Mouse (Mus musculus): ENCODE results near the gene Setd5. TPM values are rescaled to one million over a fixed set of nuclear protein-coding genes. Genes with fewer than 3 reads are reported as not detected.
A peak's percentile ranks its signal among the peaks of the same experiment; 100 is the strongest.

Setd5 gene
- 45.4 and 46.5 TPM in 2 replicates for polyA plus RNA-seq (2015; fragmentation: Nextera tagmentation; extraction: Ambion mirVana)

- peak; percentile 96 for ATAC-seq
- H3K27me3 ChIP-seq (ENCODE audit: control insufficient read depth, insufficient read depth, low read depth, low read length), result no peaks in the 10 kb centered on the region
- H3K4me2 ChIP-seq (ENCODE audit: low read length), result peak within 1 kb of the TSS; percentile 96
- H3K9me3 ChIP-seq (replicated peaks; ENCODE audit: control insufficient read depth, low read length, poor library complexity, severe bottlenecking), result no peaks in the 10 kb centered on the region
- under 1% methylated on average over 54 of the region's 91 CpGs for WGBS
- H3K4me1 ChIP-seq (ENCODE audit: control insufficient read depth, insufficient read depth, low read length), result peaks cover 37% of the 10 kb centered on the region
- peak within 1 kb of the TSS; percentile 59 for H3K4me3 ChIP-seq (ENCODE audit: low read depth, low read length)
- H3K9ac ChIP-seq (ENCODE audit: low read depth, low read length), result peak within 1 kb of the TSS; percentile 83
- H3K27ac ChIP-seq (ENCODE audit: low read length), result peak within 1 kb of the TSS; percentile 100
- no peaks in the 10 kb centered on the region for H3K36me3 ChIP-seq (ENCODE audit: control insufficient read depth, insufficient read depth, low read length)
Measured at GRCm38 (mm10) chr6:113076686-113077516, at the start of gene Setd5. Gene Setd5 (plus strand): TSS chr6:113077365.

- no peak overlapping the region for H3K4me3 ChIP-seq (ENCODE audit: low read depth, low read length)
- whole genome bisulfite sequencing, result 6% methylated on average over 2 of the region's 2 CpGs
- H3K4me2 ChIP-seq (ENCODE audit: low read length), result no peak overlapping the region
- no peaks in the 10 kb centered on the region for H3K4me1 ChIP-seq (ENCODE audit: control insufficient read depth, insufficient read depth, low read length)
- no peaks in the 10 kb centered on the region for H3K27me3 ChIP-seq (ENCODE audit: control insufficient read depth, insufficient read depth, low read depth, low read length)
- no peak for ATAC-seq
- no peak overlapping the region for H3K9ac ChIP-seq (ENCODE audit: low read depth, low read length)
- no peak overlapping the region for H3K27ac ChIP-seq (ENCODE audit: low read length)
- H3K36me3 ChIP-seq (ENCODE audit: control insufficient read depth, insufficient read depth, low read length), result no peaks in the 10 kb centered on the region
- no peaks in the 10 kb centered on the region for H3K9me3 ChIP-seq (replicated peaks; ENCODE audit: control insufficient read depth, low read length, poor library complexity, severe bottlenecking)
Measured at GRCm38 (mm10) chr6:113027446-113027845, 49.7 kb upstream of the Setd5 start.

- 82% methylated on average over 3 of the region's 3 CpGs for WGBS
Measured at GRCm38 (mm10) chr6:113029006-113029405, 48.2 kb upstream of the Setd5 start.

GRCm38 (mm10) chr6:113030553-113030952, 46.6 kb upstream of the Setd5 start:
- Histone ChIP-seq H3K9ac (ENCODE audit: low read depth, low read length) (no peak overlapping the region), H3K36me3 (ENCODE audit: control insufficient read depth, insufficient read depth, low read length) (no peaks in the 10 kb centered on the region), H3K27ac (ENCODE audit: low read length) (no peak overlapping the region), H3K4me1 (ENCODE audit: control insufficient read depth, insufficient read depth, low read length) (no peaks in the 10 kb centered on the region), H3K27me3 (ENCODE audit: control insufficient read depth, insufficient read depth, low read depth, low read length) (no peaks in the 10 kb centered on the region), H3K4me3 (ENCODE audit: low read depth, low read length) (no peak overlapping the region), H3K4me2 (ENCODE audit: low read length) (no peak overlapping the region), H3K9me3 (replicated peaks; ENCODE audit: control insufficient read depth, low read length, poor library complexity, severe bottlenecking) (no peaks in the 10 kb centered on the region)
- ATAC-seq, result no peak
- 73% methylated on average over 3 of the region's 3 CpGs for WGBS

More at GRCm38 (mm10) chr6:113029006-113029405, 48.2 kb upstream of the Setd5 start:
- no peak overlapping the region for H3K4me3 ChIP-seq (ENCODE audit: low read depth, low read length)
- no peak overlapping the region for H3K4me2 ChIP-seq (ENCODE audit: low read length)
- H3K27me3 ChIP-seq (ENCODE audit: control insufficient read depth, insufficient read depth, low read depth, low read length), result no peaks in the 10 kb centered on the region
- H3K4me1 ChIP-seq (ENCODE audit: control insufficient read depth, insufficient read depth, low read length), result no peaks in the 10 kb centered on the region
- no peak overlapping the region for H3K27ac ChIP-seq (ENCODE audit: low read length)
- H3K9ac ChIP-seq (ENCODE audit: low read depth, low read length), result no peak overlapping the region
- no peaks in the 10 kb centered on the region for H3K36me3 ChIP-seq (ENCODE audit: control insufficient read depth, insufficient read depth, low read length)
- ATAC-seq, result no peak
- H3K9me3 ChIP-seq (replicated peaks; ENCODE audit: control insufficient read depth, low read length, poor library complexity, severe bottlenecking), result no peaks in the 10 kb centered on the region

GRCm38 (mm10) chr6:113030970-113031660, 46.0 kb upstream of the Setd5 start:
- no peaks in the 10 kb centered on the region for H3K36me3 ChIP-seq (ENCODE audit: control insufficient read depth, insufficient read depth, low read length)
- H3K9ac ChIP-seq (ENCODE audit: low read depth, low read length), result no peak overlapping the region
- no peak overlapping the region for H3K4me3 ChIP-seq (ENCODE audit: low read depth, low read length)
- no peak overlapping the region for H3K4me2 ChIP-seq (ENCODE audit: low read length)
- WGBS, result 81% methylated on average over 10 of the region's 10 CpGs
- ATAC-seq, result no peak
- H3K27ac ChIP-seq (ENCODE audit: low read length), result no peak overlapping the region
- no peaks in the 10 kb centered on the region for H3K4me1 ChIP-seq (ENCODE audit: control insufficient read depth, insufficient read depth, low read length)
- no peaks in the 10 kb centered on the region for H3K9me3 ChIP-seq (replicated peaks; ENCODE audit: control insufficient read depth, low read length, poor library complexity, severe bottlenecking)
- H3K27me3 ChIP-seq (ENCODE audit: control insufficient read depth, insufficient read depth, low read depth, low read length), result no peaks in the 10 kb centered on the region

- no peak for ATAC-seq
- no peak overlapping the region for H3K9ac ChIP-seq (ENCODE audit: low read depth, low read length)
- H3K9me3 ChIP-seq (replicated peaks; ENCODE audit: control insufficient read depth, low read length, poor library complexity, severe bottlenecking), result no peaks in the 10 kb centered on the region
- H3K27me3 ChIP-seq (ENCODE audit: control insufficient read depth, insufficient read depth, low read depth, low read length), result no peaks in the 10 kb centered on the region
- H3K27ac ChIP-seq (ENCODE audit: low read length), result no peak overlapping the region
- no peaks in the 10 kb centered on the region for H3K4me1 ChIP-seq (ENCODE audit: control insufficient read depth, insufficient read depth, low read length)
- H3K4me2 ChIP-seq (ENCODE audit: low read length), result no peak overlapping the region
- no peak overlapping the region for H3K4me3 ChIP-seq (ENCODE audit: low read depth, low read length)
- H3K36me3 ChIP-seq (ENCODE audit: control insufficient read depth, insufficient read depth, low read length), result no peaks in the 10 kb centered on the region
- 78% methylated on average over 3 of the region's 3 CpGs for WGBS
Measured at GRCm38 (mm10) chr6:113032121-113032520, 45.0 kb upstream of the Setd5 start.

GRCm38 (mm10) chr6:113033185-113033584, 44.0 kb upstream of the Setd5 start:
- WGBS, result 91% methylated on average over 2 of the region's 2 CpGs
- Histone ChIP-seq H3K4me1 (ENCODE audit: control insufficient read depth, insufficient read depth, low read length) (peaks cover 3% of the 10 kb centered on the region), H3K4me2 (ENCODE audit: low read length) (no peak overlapping the region), H3K9ac (ENCODE audit: low read depth, low read length) (no peak overlapping the region), H3K36me3 (ENCODE audit: control insufficient read depth, insufficient read depth, low read length) (no peaks in the 10 kb centered on the region), H3K27ac (ENCODE audit: low read length) (no peak overlapping the region), H3K9me3 (replicated peaks; ENCODE audit: control insufficient read depth, low read length, poor library complexity, severe bottlenecking) (no peaks in the 10 kb centered on the region), H3K27me3 (ENCODE audit: control insufficient read depth, insufficient read depth, low read depth, low read length) (no peaks in the 10 kb centered on the region), H3K4me3 (ENCODE audit: low read depth, low read length) (no peak overlapping the region)
- ATAC-seq, result no peak

GRCm38 (mm10) chr6:113034466-113034865, 42.7 kb upstream of the Setd5 start:
- no peak for ATAC-seq
- H3K36me3 ChIP-seq (ENCODE audit: control insufficient read depth, insufficient read depth, low read length), result no peaks in the 10 kb centered on the region
- no peaks in the 10 kb centered on the region for H3K9me3 ChIP-seq (replicated peaks; ENCODE audit: control insufficient read depth, low read length, poor library complexity, severe bottlenecking)
- H3K4me1 ChIP-seq (ENCODE audit: control insufficient read depth, insufficient read depth, low read length), result peaks cover 9% of the 10 kb centered on the region
- no peaks in the 10 kb centered on the region for H3K27me3 ChIP-seq (ENCODE audit: control insufficient read depth, insufficient read depth, low read depth, low read length)
- H3K27ac ChIP-seq (ENCODE audit: low read length), result no peak overlapping the region
- WGBS, result 83% methylated on average over 6 of the region's 6 CpGs
- no peak overlapping the region for H3K4me3 ChIP-seq (ENCODE audit: low read depth, low read length)
- H3K4me2 ChIP-seq (ENCODE audit: low read length), result no peak overlapping the region
- H3K9ac ChIP-seq (ENCODE audit: low read depth, low read length), result no peak overlapping the region
